In the genomic region with DNA sequence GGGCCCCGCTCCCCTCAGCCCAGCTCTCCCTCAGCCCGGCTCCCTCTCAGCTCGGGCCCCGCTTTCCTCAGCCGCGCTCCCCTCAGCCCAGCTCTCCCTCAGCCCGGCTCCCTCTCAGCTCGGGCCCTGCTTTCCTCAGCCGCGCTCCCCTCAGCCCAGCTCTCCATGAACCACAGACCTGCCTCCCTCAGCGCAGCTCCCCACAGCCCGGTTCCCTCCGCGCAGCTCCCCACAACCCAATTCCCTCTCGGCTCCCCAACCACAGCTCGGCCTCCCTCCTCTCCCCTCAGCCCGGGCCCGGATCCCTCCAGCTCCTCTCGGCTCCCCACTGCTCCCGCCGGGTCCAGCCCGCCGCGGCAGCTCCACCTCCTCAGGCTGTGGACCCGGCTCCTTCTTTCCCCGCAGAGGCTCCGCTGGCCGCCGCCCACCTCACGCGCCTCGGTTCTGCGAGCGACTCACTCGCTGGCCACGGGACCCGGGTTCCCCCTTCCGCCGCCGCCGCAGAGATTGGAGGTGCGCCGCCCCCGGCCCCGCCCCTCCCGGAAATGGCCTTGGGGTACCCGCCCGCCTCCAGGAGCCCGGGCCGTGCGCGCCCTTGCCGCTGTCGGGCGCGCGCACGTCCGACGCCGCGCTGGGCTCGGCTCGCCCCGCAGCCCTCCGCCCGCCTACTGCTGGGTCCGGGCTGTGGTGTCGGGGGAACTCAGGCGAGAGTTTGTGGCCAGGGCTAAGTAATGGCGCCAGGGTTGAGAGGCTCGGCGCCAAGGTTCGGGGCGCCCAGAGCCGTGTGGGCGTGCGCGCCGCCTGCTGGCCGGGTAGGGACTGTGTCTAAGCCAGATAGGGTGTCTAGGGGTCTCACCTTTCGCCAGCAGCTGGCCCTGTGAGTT, we compare ENCODE assay signal across 8 mouse cellular contexts. TPM values are rescaled to one million over a fixed set of nuclear protein-coding genes. Genes with fewer than 3 reads are reported as not detected.
DNase-seq lines count a peak whose midpoint lies in the region; ATAC-seq lines count a peak whose summit lies in the region.

A gene (minus strand): TSS at position 547 of the 884 bp plus-strand sequence.

- no peaks in the 10 kb centered on the region for H3K36me3 ChIP-seq in megakaryocyte, embryonic 14.5 days (replicated peaks; ENCODE audit: low read length)

- peak; percentile 96 for DNase-seq in ZHBTc4 (ENCODE audit: low read depth, low spot score)
- peak; percentile 67 to 82 for DNase-seq in gastrocnemius, adult 8-10 months (ENCODE audit: low spot score in 2 of 2)
- DNase-seq in hindlimb bud, embryonic 11.5 days (ENCODE audit: extremely low spot score, low read depth, low spot score) = peak; percentile 30
- peak; percentile 66 to 78 for DNase-seq in left cerebral cortex, adult 8-10 months (ENCODE audit: low spot score in 2 of 2)
- peak; percentile 94 for DNase-seq in right cerebral cortex, postnatal 10 days (ENCODE audit: low spot score in 2 of 2)
- peak; percentile 88 for DNase-seq in urinary bladder, postnatal 25 days (ENCODE audit: low spot score)

- peak within 1 kb of the TSS; percentile 91 for H3K4me3 ChIP-seq in megakaryocyte, embryonic 14.5 days (replicated peaks)

- peaks cover 21% of the 10 kb centered on the region for H3K4me1 ChIP-seq in megakaryocyte, embryonic 14.5 days

- peaks cover 71% of the 10 kb centered on the region for H3K27me3 ChIP-seq in megakaryocyte, embryonic 14.5 days (replicated peaks)

- no peaks in the 10 kb centered on the region for H3K9me3 ChIP-seq in megakaryocyte, embryonic 14.5 days

- ATAC-seq in common myeloid progenitor, adult 5-6 weeks (replicated peaks; ENCODE audit: low read depth, poor library complexity, severe bottlenecking) = peak; percentile 72

RNA-seq across cellular contexts. Expression of the gene that starts here (rescaled TPM):
- 26.1 and 42.9 TPM in 2 replicates for total RNA-seq in common myeloid progenitor, adult 5-6 weeks (2017)
- 1 to 10 TPM; 3.5 to 6.4 (median 5.5) TPM for total RNA-seq in gastrocnemius, adult 8-10 months (2022)
- total RNA-seq in left cerebral cortex, adult 8-10 months (2022) = 10 to 100 TPM; 23.4 to 33.9 (median 28.5) TPM
- polyA plus RNA-seq in megakaryocyte, embryonic 14.5 days (2012; ENCODE audit: insufficient read depth, low replicate concordance) = 3.6 TPM in 1 of 2 replicates, not detected in the other

Comparison
In these comparisons a context has a peak if more than half of its experiments do, and no peak if none do; other contexts are left out.
1. Peak in every context shown above with its lines: DNase-seq, ATAC-seq and H3K4me3 ChIP-seq.
2. DNase-seq: peak in every context shown above with its lines; median percentile 96 in ZHBTc4; 94 in right cerebral cortex, postnatal 10 days; 88 in urinary bladder, postnatal 25 days; 74 in gastrocnemius, adult 8-10 months; 72 in left cerebral cortex, adult 8-10 months; 30 in hindlimb bud, embryonic 11.5 days.